Mouse (Mus musculus): ENCODE data around the gene Iffo2.

The Iffo2 gene

GRCm38 (mm10) chr4:139581427-139582051 is 51.2 kb downstream of the Iffo2 start:
- DNase-seq (ENCODE audit: low spot score in 2 of 2), result no peak

DNA sequence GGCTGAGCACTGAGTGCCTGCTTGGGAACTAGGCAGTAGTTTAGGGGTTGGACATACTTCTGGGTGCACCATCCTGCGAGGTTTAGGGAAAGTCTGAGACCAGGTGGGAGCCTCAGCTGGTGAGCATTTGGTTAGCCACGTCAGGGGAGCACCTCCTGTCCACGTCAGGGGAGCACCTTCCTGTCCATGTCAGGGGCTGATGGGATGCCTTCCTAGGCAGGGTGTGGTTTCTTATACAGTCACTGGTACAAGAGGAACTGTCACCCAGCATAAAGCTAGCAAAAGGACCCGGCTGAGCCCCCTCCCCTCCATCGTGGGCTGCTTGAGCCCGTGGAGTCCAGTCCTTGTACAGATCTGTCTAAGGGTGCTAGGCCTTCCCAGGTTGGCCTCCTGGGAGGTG is 52.0 kb downstream of the Iffo2 start:
- no peak for DNase-seq (ENCODE audit: low spot score in 2 of 2)

- no peak for DNase-seq (ENCODE audit: low spot score in 2 of 2)
These were observed 52.6 kb downstream of the Iffo2 start for GRCm38 (mm10) chr4:139582903-139583302.

DNA sequence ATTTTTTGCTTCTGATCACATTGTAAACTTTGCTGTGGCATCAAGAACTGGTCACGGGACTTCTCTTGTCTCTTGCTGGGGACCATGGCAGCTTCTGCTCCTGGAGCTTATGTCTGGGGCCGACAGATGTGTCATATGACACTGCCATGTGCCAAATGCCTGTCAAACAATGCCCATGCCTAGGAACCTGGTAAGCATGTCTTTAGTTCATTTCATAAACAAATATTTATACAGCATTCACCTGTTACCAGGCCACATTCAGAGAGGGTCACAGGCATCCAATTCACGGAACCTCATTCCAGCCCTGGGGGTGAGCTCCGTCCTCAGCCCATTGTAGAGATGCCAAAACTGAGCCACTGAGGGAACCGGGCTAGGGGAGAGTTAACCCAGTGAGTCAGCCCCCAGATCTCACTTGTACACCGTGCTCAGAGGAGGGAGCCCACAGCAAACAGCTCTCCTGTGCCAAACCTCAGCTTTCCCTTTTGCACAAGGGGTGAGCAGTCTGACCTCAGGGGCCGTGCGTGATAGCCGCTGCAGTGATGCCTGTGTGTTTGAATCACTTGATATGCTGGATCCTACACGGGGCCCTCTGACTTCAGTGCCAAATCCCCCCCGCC is 53.4 kb downstream of the Iffo2 start:
- no peak for DNase-seq (ENCODE audit: low spot score in 2 of 2)

GRCm38 (mm10) chr4:139584704-139585103 is 54.4 kb downstream of the Iffo2 start:
- no peak for DNase-seq (ENCODE audit: low spot score in 2 of 2)

DNA sequence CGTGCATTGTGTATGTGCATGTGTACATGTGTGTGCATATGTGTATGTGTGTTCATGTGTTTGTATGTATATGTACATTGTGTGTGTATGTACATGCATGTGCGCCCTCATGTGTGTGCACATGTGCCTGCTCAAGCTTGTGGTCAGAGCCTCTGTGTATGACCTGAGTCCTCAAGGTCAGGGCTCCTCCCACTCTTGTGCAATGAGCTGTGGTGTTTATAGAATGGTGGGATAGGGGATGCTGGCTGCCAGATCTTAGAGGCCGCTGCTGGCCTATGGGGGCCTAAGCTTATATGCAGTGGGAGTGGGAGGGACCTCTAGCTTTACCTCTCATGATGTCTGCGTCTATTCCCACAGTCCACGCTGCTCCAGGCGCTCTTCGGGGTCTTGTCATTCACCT is 55.4 kb downstream of the Iffo2 start:
- DNase-seq (ENCODE audit: low spot score in 2 of 2), result no peak

GRCm38 (mm10) chr4:139587370-139587769 is 57.0 kb downstream of the Iffo2 start:
- DNase-seq (ENCODE audit: low spot score in 2 of 2), result no peak

- no peak for DNase-seq (ENCODE audit: low spot score in 2 of 2)
These were observed 57.4 kb downstream of the Iffo2 start for GRCm38 (mm10) chr4:139587773-139588172.

- no peak for DNase-seq (ENCODE audit: low spot score in 2 of 2)
These were observed 59.1 kb downstream of the Iffo2 start for GRCm38 (mm10) chr4:139589351-139590027.

GRCm38 (mm10) chr4:139590446-139590845 is 60.1 kb downstream of the Iffo2 start:
- no peak for DNase-seq (ENCODE audit: low spot score in 2 of 2)

DNA sequence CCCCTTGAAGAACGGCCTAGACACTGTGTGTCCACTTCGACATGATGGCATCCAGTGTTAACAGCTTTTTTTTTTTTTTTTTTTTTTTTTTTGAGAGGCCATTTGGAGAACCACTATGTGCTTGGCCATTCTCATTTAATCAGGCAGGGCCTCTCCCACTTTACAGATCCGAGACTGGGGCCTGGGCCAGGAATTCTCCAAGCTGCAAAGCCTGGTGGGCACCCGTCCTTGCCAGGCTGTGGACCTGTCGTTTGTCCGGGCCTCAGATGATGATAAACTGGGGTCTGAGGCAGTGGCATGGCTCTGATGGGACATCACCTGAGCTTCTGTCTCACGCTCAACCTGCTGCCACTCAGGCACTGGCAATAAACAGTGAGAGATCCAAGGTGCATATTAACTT is 62.5 kb downstream of the Iffo2 start:
- no peak for DNase-seq (ENCODE audit: low spot score in 2 of 2)

GRCm38 (mm10) chr4:139593383-139593782 is 63.0 kb downstream of the Iffo2 start:
- no peak for DNase-seq (ENCODE audit: low spot score in 2 of 2)

DNA sequence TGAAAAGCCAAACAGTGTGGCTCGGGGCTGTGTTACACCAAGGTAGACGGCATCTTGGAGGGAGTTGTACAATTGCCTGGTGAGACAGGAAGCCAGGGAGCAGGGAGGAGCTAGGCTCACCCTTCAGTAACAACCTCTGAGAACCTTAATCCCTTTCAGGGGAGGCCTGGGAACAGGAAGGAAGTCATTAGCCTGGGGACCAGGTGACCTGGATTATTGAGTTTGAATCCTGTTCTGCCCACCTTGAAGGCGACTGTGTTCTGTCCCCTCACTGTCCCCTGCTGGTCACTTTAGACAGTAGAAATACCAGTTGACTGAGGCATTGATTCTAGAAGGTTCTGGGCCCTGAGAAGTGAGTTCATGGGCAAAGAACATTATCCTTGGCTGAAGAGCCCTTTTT is 63.7 kb downstream of the Iffo2 start:
- no peak for DNase-seq (ENCODE audit: low spot score in 2 of 2)

DNA sequence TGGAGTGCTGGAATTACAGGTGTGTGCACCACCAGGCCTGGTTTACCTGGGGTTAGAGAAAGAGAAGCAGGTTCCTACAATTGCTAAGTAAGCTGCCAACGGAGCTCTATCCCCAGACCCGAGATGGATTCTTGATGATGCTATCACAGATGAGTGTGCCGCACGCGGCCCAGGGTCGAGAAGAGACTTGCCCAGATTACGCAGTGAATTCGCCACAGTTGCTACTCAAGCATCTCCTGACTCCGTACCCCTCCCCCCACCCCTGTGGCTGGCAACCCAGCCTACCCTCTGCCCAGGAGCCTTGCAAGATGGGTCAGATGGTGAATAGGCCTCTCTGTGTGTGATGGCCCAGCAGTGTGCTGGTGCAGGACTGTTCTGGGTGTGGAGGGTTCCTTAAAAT is 66.4 kb downstream of the Iffo2 start:
- DNase-seq (ENCODE audit: low spot score in 2 of 2), result no peak

DNA sequence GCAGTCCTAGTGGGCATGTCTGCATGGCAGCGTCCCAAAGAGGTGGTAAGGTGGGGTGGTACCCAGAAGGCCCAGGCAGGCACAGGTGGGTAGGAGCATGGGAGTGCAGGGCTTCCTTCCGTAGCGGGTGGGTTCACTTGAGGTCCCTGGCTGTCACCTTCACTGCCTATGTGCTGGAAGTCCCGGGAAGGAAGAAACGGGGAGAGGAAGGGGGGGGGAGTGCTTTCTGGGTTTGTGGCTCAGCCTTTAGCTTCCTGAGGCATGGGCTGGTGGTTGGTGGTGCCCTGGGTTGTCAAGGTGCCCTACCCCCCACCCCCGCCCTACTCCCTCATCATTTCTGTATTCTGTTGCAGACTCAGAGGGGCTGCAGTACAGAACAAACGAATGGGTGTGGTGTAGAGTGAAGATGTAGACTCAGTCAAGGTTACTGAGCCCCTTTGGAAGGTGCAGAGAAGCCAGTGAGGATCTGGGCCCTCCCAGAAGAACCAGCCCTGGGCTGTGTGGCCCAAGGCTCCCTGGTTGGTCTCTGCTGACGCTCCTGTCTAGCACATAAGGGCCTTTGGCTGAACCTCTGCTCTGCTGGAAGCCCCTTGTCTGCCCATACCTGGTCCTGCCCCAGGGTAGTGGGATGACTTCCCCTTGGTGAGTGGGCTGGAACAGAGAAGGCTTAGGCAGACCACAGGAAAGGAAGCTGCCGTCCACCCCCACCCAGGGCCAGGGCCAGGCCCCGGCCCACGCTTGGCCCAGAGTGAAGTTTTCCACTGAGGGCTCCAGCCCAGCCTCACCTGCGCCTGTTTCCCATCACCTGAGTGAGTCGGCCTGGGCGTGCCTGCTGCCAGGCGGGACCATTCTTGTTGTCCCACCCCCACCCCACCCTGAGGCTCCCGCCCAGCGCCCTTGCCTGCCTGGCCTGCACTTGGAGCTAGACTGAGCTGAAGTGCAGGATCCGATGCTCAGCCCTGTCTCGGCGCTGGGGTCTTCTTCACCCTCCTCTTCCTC is 67.2 kb downstream of the Iffo2 start:
- no peak for DNase-seq (ENCODE audit: low spot score in 2 of 2)

- DNase-seq (ENCODE audit: low spot score in 2 of 2), result no peak
These were observed 68.0 kb downstream of the Iffo2 start for GRCm38 (mm10) chr4:139598356-139598755.

DNA sequence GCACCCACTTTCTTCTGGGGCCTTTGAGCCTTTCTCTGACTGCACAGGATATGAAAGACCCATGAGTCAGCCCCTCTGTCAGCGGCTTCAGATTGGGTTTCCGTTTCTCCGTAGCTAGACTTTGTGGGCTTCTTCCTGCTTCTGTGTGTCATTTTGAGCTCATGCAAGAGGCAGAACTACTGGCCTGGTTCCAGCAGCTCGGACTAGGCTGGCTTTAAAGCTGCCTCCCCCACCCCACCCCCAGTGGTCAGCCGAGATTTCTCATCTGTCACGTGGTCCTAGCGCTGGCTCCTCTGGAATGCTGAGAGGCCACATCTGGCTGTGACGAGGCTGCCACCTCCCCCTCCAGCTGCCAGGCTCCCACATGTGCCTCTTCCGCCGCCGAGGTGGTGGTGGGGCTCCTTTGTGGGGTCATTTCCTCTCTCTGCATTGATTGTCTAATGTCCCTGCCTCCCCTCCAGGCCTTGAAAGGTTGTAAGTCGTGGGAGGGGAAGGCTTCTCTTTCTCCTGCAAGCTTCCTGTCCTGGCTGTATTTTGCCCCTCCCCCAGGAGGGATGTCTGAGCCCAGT is 68.7 kb downstream of the Iffo2 start:
- peak; percentile 54 to 65 for DNase-seq (ENCODE audit: low spot score in 2 of 2)

DNA sequence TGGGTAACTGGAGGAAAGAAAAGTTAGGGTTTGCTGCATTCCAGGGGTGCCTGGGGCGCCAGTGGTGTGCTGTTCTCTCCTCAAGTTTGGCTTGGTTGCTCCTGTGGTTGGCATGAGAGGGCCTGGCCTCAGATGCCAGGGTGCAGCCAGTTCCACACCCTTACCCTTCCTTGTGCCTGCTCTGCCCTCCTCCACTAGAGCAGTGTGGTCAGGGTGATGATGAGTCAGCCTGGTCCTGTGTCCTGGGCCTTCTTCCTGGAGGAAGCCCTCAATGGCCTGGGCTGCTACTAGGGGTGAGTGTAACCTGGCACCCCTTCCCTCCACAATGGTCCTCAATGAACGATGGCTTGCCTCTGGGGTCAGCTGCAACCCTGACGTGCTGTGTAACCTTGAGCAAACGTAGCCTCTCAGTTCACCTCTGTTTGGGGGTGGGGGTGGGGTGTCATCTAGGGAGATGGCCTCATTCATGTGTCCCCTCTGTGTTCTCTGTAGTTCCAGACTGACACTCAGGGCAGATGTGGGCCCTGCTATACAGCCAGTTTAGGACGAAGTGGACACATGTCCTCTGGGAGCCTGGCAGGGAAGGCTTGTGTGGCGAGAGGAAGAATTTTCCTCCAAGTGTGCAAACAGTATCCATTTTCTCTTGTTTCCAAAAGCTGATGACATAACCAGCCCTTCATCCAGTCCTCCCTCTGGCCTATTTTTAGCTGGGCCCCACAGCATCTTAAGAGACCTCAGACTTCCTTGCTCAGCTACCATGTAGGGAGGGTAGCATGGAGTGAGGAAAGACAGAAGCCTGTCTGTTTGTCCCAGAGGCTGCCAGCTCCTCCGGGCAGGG is 71.4 kb downstream of the Iffo2 start:
- no peak for DNase-seq (ENCODE audit: low spot score in 2 of 2)

GRCm38 (mm10) chr4:139602357-139603244 is 72.3 kb downstream of the Iffo2 start, which contains the start of gene Gm21969:
Gene Gm21969 (plus strand): TSS chr4:139603186.
- peak in 1 of 2 experiments; percentile 54 for DNase-seq (ENCODE audit: low spot score in 2 of 2)

DNA sequence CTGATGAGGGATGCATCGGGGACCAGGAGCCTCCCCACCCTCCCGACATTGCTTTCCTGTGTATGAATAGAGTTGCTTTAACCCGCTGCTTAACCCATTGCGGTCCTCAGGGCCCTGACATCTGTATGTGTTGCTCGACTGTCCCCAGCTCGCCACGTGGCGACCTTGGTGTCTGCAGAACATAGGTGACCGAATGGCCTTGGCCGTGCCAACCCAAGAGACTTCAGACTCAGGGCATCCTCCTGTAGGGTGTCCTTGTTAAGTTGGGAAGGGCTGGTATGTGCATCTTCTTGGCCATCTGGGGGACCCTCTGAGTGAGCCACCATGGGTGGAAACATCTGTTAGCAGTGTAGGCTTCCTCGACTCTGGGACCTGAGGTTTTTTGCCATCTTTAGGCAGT is 74.9 kb downstream of the Iffo2 start:
- no peak for DNase-seq (ENCODE audit: low spot score in 2 of 2)

All from frontal cortex, postnatal 36 days (tissue).